Mouse (Mus musculus) activated CD4-positive, CD25-positive, alpha-beta regulatory T cell, adult 4 months (primary cell): ENCODE measurements around the gene Pth2r. TPM values are rescaled to one million over a fixed set of nuclear protein-coding genes. Genes with fewer than 3 reads are reported as not detected.

Experiments
- polyA plus RNA-seq, 2 experiments: library from polyadenylated mRNA; unstranded; fragments of 100-300 nt; shearing (Covaris generic); gene quantifications; one replicate each; pipeline ENCODE4 v1.2.1; 2017

The Pth2r gene
- polyA plus RNA-seq, 2 experiments from 2014 or later, result not detected

Other genes with a start within 250 kb of the Pth2r start
- gene Akr1cl, start 249.3 kb upstream of the Pth2r start, polyA plus RNA-seq, result under 1 TPM in 1 of 2 experiments, not detected in 1; 0.58 TPM
- not detected for gene Cryge, start 230.9 kb upstream of the Pth2r start, polyA plus RNA-seq
- not detected for gene Crygd, start 218.6 kb upstream of the Pth2r start, polyA plus RNA-seq
- not detected for gene Crygc, start 208.4 kb upstream of the Pth2r start, polyA plus RNA-seq
- not detected for gene Crygb, start 199.8 kb upstream of the Pth2r start, polyA plus RNA-seq
- gene Cryga, start 178.7 kb upstream of the Pth2r start, polyA plus RNA-seq, result not detected
- gene Gm28845, start 162.5 kb upstream of the Pth2r start, polyA plus RNA-seq, result not detected
- gene D630023F18Rik, start 158.8 kb upstream of the Pth2r start, polyA plus RNA-seq, result not detected
- gene Idh1, start 95.6 kb upstream of the Pth2r start, polyA plus RNA-seq, result 10 to 100 TPM in 1 of 2 experiments, 1 to 10 TPM in 1; 7.0 to 13.7 TPM
- gene Pikfyve, start 95.4 kb upstream of the Pth2r start, polyA plus RNA-seq, result 10 to 100 TPM; 11.5 to 13.6 TPM